ENCODE assay signal across 27 mouse cellular contexts in genomic region chr11:121474831-121475230, GRCm38 (mm10). TPM values are rescaled to one million over a fixed set of nuclear protein-coding genes. Genes with fewer than 3 reads are reported as not detected.
DNase-seq lines count a peak whose midpoint lies in the region; ATAC-seq and TF ChIP-seq lines count a peak whose summit lies in the region.
"Had no signal": no experiment of that assay in that cellular context is flagged by ENCODE, and none has a peak within 500 bp of the region (broad histone marks: within the 10 kb centered on the region; RNA-seq: fewer than 3 reads in every experiment).

No protein-coding gene starts in this region.

- no peak for TF ChIP-seq CTCF in liver, postnatal 0 days (IDR thresholded peaks at IDR 0.05; ENCODE audit: low read depth)
- TF ChIP-seq CTCF in bone marrow macrophage, adult 2 months (IDR thresholded peaks at IDR 0.05; ENCODE audit: low read depth, low read length): no peak

- no peak for ATAC-seq in liver, embryonic 16.5 days (ENCODE audit: low read depth)
- ATAC-seq in liver, postnatal 0 days: no peak
- ATAC-seq in megakaryocyte, adult 5-6 weeks (ENCODE audit: poor library complexity, severe bottlenecking): peak; percentile 32
- ATAC-seq: forebrain, embryonic 14.5 days; forebrain, postnatal 0 days had no signal

- H3K4me3 ChIP-seq in liver, embryonic 16.5 days (ENCODE audit: low read depth, low read length): no peak overlapping the region
- H3K4me3 ChIP-seq in liver, postnatal 0 days (ENCODE audit: low read depth, low read length): no peak overlapping the region
- no peak overlapping the region for H3K4me3 ChIP-seq in bone marrow macrophage, adult 2 months (ENCODE audit: insufficient read depth, low read length)
- H3K4me3 ChIP-seq: embryonic facial prominence, embryonic 12.5 days; embryonic facial prominence, embryonic 15.5 days; hindbrain, embryonic 12.5 days; hindbrain, embryonic 15.5 days had no signal

- DNase-seq in liver, postnatal 0 days: no peak
- DNase-seq in 416B (ENCODE audit: low read depth): peak; percentile 91
- DNase-seq in spleen, postnatal 36 days (ENCODE audit: low spot score in 2 of 2): no peak
- no peak for DNase-seq in gastrocnemius, postnatal 25 days
- DNase-seq in lung, postnatal 10 days: no peak
- DNase-seq: adrenal gland, adult 8-10 months; adrenal gland, postnatal 25 days; B cell, adult 2 months; cerebellum, adult 18-20 months; cerebellum, adult 9-10 months; cerebellum, postnatal 14 days; forebrain, postnatal 0 days; gastrocnemius, postnatal 36 days; heart, adult 11 months had no signal

- no peaks in the 10 kb centered on the region for H3K9me3 ChIP-seq in liver, embryonic 16.5 days (replicated peaks; ENCODE audit: control insufficient read depth, low read length)
- H3K9me3 ChIP-seq in liver, postnatal 0 days (ENCODE audit: low read length): no peaks in the 10 kb centered on the region
- H3K9me3 ChIP-seq: embryonic facial prominence, embryonic 12.5 days; embryonic facial prominence, embryonic 15.5 days; G1E; hindbrain, embryonic 12.5 days; hindbrain, embryonic 15.5 days had no signal

- H3K9ac ChIP-seq in liver, embryonic 16.5 days (ENCODE audit: low read depth, low read length): no peak overlapping the region
- H3K9ac ChIP-seq in liver, postnatal 0 days (replicated peaks): no peak overlapping the region
- H3K9ac ChIP-seq: embryonic facial prominence, embryonic 12.5 days; embryonic facial prominence, embryonic 15.5 days; forebrain, postnatal 0 days; hindbrain, embryonic 12.5 days; hindbrain, embryonic 15.5 days had no signal

- no peak for TF ChIP-seq POLR2A in bone marrow macrophage, adult 2 months (IDR thresholded peaks at IDR 0.05; ENCODE audit: borderline replicate concordance, low read depth, low read length)

- H3K4me2 ChIP-seq in liver, embryonic 16.5 days (ENCODE audit: low read depth, low read length): no peak overlapping the region
- no peak overlapping the region for H3K4me2 ChIP-seq in liver, postnatal 0 days (ENCODE audit: low read depth, low read length)
- H3K4me2 ChIP-seq: embryonic facial prominence, embryonic 12.5 days; embryonic facial prominence, embryonic 15.5 days; heart, embryonic 11.5 days; hindbrain, embryonic 12.5 days; hindbrain, embryonic 15.5 days had no signal

- no peaks in the 10 kb centered on the region for H3K27me3 ChIP-seq in liver, embryonic 16.5 days (ENCODE audit: control insufficient read depth, insufficient read depth, low read depth, low read length)
- no peaks in the 10 kb centered on the region for H3K27me3 ChIP-seq in liver, postnatal 0 days (ENCODE audit: insufficient read depth, low read length)
- H3K27me3 ChIP-seq: CH12.LX; embryonic facial prominence, embryonic 12.5 days; embryonic facial prominence, embryonic 15.5 days; hindbrain, embryonic 12.5 days; hindbrain, embryonic 15.5 days had no signal

- H3K4me1 ChIP-seq in liver, embryonic 16.5 days (ENCODE audit: control insufficient read depth, low read depth, low read length): 0 out of 2 replicates have a peak, but pooled peaks cover 3% of the 10 kb centered on the region
- no peaks in the 10 kb centered on the region for H3K4me1 ChIP-seq in liver, postnatal 0 days (ENCODE audit: insufficient read depth)
- peaks cover 29% of the 10 kb centered on the region for H3K4me1 ChIP-seq in bone marrow macrophage, adult 2 months (ENCODE audit: control insufficient read depth, insufficient read depth, low read length)
- H3K4me1 ChIP-seq: embryonic facial prominence, embryonic 12.5 days; embryonic facial prominence, embryonic 15.5 days; hindbrain, embryonic 12.5 days; hindbrain, embryonic 15.5 days had no signal

- 0 out of 2 replicates have a peak overlapping the region, but pooled peaks have one; percentile 5 for H3K27ac ChIP-seq in liver, embryonic 16.5 days (ENCODE audit: low read length)
- H3K27ac ChIP-seq in liver, postnatal 0 days (ENCODE audit: low read depth): no peak overlapping the region
- peak overlapping the region; percentile 17; the same call in 1 of the 2 replicates for H3K27ac ChIP-seq in bone marrow macrophage, adult 2 months (ENCODE audit: insufficient read depth, low read depth, low read length)
- H3K27ac ChIP-seq: embryonic facial prominence, embryonic 12.5 days; embryonic facial prominence, embryonic 15.5 days; hindbrain, embryonic 12.5 days; hindbrain, embryonic 15.5 days had no signal

- no peaks in the 10 kb centered on the region; the same call in 1 of the 2 replicates for H3K36me3 ChIP-seq in liver, embryonic 16.5 days (ENCODE audit: control insufficient read depth, insufficient read depth)
- peaks cover 11% of the 10 kb centered on the region; the same call in 1 of the 2 replicates for H3K36me3 ChIP-seq in liver, postnatal 0 days (replicated peaks; ENCODE audit: insufficient read depth, low read length)

- WGBS in liver, embryonic 16.5 days (ENCODE audit: insufficient replicate concordance): 46% methylated on average over 3 of the region's 3 CpGs
- 56% methylated on average over 3 of the region's 3 CpGs for WGBS in liver, postnatal 0 days (ENCODE audit: insufficient replicate concordance)

- TF ChIP-seq EP300 in liver, postnatal 0 days (IDR thresholded peaks at IDR 0.05; ENCODE audit: low read depth): no peak

RNA-seq across cellular contexts. Expression of gene Tbcd, which starts 23.1 kb away (rescaled TPM):
- polyA plus RNA-seq in liver, embryonic 16.5 days (2015; fragmentation: Nextera tagmentation; extraction: Ambion mirVana): 19.5 and 21.4 TPM in 2 replicates
- polyA plus RNA-seq in liver, postnatal 0 days (2015; fragmentation: Nextera tagmentation; extraction: Ambion mirVana): 20.0 and 21.2 TPM in 2 replicates
- 25.2 and 27.4 TPM in 2 replicates for polyA plus RNA-seq in bone marrow macrophage, adult 2 months (2012; ENCODE audit: insufficient read depth, insufficient read length, missing spikeins)
- 28.1 and 28.7 TPM in 2 replicates for total RNA-seq in megakaryocyte, adult 5-6 weeks (2015)
- 34.9 and 43.7 TPM in 2 replicates for total RNA-seq in megakaryocyte, adult 5-6 weeks (2017)
- 10 to 100 TPM; 10.2 to 12.5 TPM for total RNA-seq in gastrocnemius, postnatal 25 days (2021)

RNA-seq across cellular contexts. Expression of gene Fn3k, which starts 40.1 kb away (rescaled TPM):
- polyA plus RNA-seq in liver, embryonic 16.5 days (2015; fragmentation: Nextera tagmentation; extraction: Ambion mirVana): 35.3 and 38.4 TPM in 2 replicates
- polyA plus RNA-seq in liver, postnatal 0 days (2015; fragmentation: Nextera tagmentation; extraction: Ambion mirVana): 14.6 and 19.2 TPM in 2 replicates
- 0.46 and 0.73 TPM in 2 replicates for polyA plus RNA-seq in bone marrow macrophage, adult 2 months (2012; ENCODE audit: insufficient read depth, insufficient read length, missing spikeins)
- 0.36 and 0.45 TPM in 2 replicates for total RNA-seq in megakaryocyte, adult 5-6 weeks (2015)
- total RNA-seq in megakaryocyte, adult 5-6 weeks (2017): 0.18 and 1.1 TPM in 2 replicates
- total RNA-seq in gastrocnemius, postnatal 25 days (2021): 10 to 100 TPM; 12.2 to 13.8 TPM

RNA-seq across cellular contexts. Expression of gene Zfp750, which starts 44.3 kb away (rescaled TPM):
- polyA plus RNA-seq in liver, embryonic 16.5 days (2015; fragmentation: Nextera tagmentation; extraction: Ambion mirVana): 1.3 and 1.8 TPM in 2 replicates
- polyA plus RNA-seq in liver, postnatal 0 days (2015; fragmentation: Nextera tagmentation; extraction: Ambion mirVana): 2.5 TPM in 2 replicates
- polyA plus RNA-seq in bone marrow macrophage, adult 2 months (2012; ENCODE audit: insufficient read depth, insufficient read length, missing spikeins): not detected in 2 replicates
- total RNA-seq in megakaryocyte, adult 5-6 weeks (2015): 0.75 and 1.6 TPM in 2 replicates
- total RNA-seq in megakaryocyte, adult 5-6 weeks (2017): 0.07 and 0.24 TPM in 2 replicates
- total RNA-seq in gastrocnemius, postnatal 25 days (2021): under 1 TPM in 1 of 2 experiments, not detected in 1; 0.13 TPM
- total RNA-seq: hematopoietic stem cell, adult 5-6 weeks had no signal
- polyA plus RNA-seq: heart, embryonic 14.5 days had no signal

RNA-seq across cellular contexts. Expression of gene Fn3krp, which starts 53.6 kb away (rescaled TPM):
- polyA plus RNA-seq in liver, embryonic 16.5 days (2015; fragmentation: Nextera tagmentation; extraction: Ambion mirVana): 28.2 and 36.4 TPM in 2 replicates
- 12.2 and 14.6 TPM in 2 replicates for polyA plus RNA-seq in liver, postnatal 0 days (2015; fragmentation: Nextera tagmentation; extraction: Ambion mirVana)
- 9.2 and 10.4 TPM in 2 replicates for polyA plus RNA-seq in bone marrow macrophage, adult 2 months (2012; ENCODE audit: insufficient read depth, insufficient read length, missing spikeins)
- total RNA-seq in megakaryocyte, adult 5-6 weeks (2015): 5.1 and 5.7 TPM in 2 replicates
- total RNA-seq in megakaryocyte, adult 5-6 weeks (2017): 9.6 and 10.0 TPM in 2 replicates
- 1 to 10 TPM; 3.5 to 4.4 TPM for total RNA-seq in gastrocnemius, postnatal 25 days (2021)
